Mouse (Mus musculus) thymus, postnatal 36 days (tissue): ENCODE results near the gene Parp6.
A peak's percentile ranks its signal among the peaks of the same experiment; 100 is the strongest.

ENCODE experiments used
- DNase-seq, 2 experiments: peaks; one replicate each; pipeline ENCODE4 v3.0.0; 2022; ENCODE audit warnings: mixed read lengths in 2 of 2

The Parp6 gene

DNA sequence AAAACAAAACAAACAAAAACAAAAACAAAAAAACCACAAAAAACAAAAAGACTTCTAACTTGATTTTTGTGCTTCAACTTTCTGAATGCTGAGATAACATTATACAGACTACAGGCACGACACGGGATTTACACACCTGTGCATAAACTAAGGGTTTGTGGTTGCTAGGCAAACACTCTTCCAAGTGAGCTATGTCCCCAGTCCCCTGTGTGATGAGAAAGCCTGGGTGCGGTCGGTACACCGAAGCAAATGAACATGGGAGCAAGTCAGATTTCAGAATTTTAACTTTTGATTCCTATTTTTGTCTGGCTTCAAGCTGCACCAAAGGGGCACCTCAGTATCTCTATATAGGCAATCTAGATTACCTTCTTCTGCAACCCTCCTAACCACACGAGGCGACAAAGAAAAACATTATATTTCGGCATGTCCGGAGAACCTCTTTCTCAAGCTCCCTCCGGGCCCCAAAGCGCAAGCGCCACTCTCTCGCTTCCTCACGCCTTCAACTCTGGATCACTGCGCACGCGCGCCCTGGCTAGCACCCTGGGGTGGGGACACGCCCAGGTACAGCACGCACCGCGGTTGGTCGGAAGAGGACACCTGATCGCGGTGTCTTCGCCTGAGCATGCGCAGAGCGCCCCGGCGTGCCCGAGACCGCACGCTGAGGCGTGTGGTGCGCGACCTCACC is at the start of gene Parp6:
Parp6 (plus strand) TSS at position 663 of the 685 bp plus-strand sequence.
- peak; percentile 100 for DNase-seq

DNA sequence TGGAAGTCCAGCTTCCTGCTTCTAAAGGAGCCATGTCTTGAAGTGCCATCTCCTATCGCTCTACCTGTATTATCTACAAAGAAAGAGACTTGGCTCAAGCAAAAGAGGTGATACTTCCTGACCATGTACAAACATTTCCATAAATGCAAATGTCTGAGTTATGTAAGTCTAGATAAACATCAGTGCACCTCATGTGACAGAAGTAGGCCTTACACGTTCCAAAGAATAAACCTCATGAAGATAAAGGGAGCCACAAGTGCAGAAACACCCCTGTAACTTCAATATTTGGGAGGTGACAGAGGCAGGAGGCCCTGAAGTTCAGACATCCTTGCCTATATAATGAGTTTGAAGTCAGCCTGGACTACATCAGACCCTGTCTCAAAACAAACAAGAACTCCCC is 45.2 kb upstream of the Parp6 start:
- no peak for DNase-seq

DNA sequence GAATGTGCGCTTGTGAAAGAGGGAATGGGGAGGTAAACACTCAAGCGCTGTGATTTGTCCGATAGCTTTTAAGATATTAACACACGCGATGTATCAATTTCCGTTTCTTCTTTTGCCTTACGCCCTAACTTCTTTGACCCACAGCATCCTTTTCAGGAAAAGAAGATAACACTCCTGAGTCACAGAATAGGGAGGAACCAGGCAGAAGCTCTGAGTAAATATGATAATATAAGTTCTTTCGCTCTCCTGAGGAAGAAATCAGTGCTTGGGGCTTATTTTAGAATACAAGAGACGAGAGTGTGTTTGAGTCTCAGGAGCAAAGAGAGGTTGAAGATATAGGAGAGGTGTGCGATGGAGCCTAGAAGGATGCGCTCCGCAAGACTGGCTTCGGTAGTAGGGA is 39.7 kb upstream of the Parp6 start:
- DNase-seq = no peak

DNA sequence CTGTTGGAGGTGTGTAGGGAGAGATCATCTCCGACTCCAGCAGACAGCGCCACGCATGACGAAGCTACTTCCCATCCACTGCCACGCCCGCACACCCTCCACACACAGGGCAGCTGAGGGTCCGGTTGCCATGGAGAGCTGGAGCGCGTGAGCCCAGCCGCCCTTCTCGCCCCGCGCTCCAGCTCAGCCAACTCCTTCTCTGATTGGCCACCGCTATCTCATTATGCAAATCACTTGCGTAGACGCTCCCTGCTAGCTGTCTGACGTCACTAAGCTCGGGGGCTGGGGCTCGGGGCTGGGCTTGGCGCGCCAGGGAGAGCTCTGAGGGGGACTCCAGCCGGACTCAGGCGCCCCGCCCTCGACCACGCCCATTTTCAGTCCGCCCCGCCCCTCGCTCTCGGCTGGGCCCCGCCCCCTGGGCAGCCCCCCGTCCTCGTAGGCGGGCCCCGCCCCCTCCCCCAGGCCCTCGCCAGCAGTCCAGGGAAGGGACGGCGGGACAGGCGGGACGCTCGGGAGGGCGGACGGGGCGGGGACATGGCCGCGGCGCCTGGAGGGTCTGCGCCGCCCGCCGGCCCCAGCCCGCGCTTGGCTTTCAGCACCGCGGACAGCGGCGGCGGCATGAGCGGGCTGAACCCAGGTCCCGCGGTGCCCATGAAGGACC is 39.1 kb upstream of the Parp6 start, which contains the start of gene Celf6:
Celf6 (plus strand) TSS at position 74 of the 661 bp plus-strand sequence.
- peak; percentile 84 to 92 for DNase-seq

DNA sequence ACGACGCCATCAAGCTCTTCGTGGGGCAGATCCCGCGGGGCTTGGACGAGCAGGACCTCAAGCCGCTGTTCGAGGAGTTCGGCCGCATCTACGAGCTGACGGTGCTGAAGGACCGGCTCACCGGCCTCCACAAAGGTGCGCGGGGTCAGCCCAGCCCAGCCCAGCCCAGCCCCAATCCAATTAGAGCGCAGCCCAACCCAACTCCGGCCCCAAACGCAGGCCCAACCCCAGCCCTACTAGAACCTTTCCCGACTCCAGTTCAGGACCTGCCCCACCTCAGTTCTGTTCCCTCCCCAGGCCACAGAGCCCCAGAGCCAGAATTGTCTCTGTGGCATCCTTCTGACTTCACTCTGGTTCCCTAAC is 38.6 kb upstream of the Parp6 start:
- no peak for DNase-seq

DNA sequence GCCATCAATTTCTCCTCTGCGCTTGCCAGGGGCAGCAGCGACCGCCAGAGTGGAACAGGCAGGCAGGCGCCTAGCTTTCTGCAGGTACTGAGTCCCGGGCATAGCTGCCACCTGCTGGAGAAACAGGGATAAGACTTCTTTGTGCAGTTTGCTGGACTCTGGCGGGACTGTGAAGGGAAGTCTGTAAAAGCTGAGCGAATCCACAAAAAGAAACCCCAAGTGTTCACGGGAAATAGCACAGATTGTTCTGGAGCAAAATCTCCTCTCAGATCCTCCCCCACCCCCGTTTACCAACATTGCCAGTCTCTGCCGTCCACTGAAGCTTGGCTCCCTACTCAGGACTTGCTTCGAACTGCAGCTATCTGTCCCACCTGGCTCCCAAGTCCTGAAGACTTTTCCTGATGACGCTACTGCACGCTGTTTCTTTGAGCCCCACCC is 32.2 kb upstream of the Parp6 start:
- DNase-seq = peak; percentile 55 to 60

DNA sequence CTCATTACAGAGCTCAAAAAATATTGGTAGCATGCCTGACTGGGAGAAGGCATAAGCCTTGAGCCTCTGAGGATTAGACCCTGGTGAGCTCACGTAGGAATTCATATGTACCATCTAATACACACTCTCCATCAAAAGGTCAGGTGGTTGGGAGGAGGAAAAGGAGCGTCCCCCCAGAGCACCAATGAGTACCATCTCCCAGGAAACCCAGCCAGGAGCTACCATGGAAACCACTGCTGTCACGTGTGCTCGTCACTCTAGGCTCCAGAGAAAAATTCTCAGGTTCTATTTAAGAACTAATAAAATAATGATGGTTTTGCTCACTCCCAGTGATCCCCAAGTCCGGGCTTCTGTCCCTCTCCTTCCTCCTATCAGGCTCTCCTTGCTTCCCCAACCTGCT is 28.8 kb upstream of the Parp6 start:
- no peak for DNase-seq

DNA sequence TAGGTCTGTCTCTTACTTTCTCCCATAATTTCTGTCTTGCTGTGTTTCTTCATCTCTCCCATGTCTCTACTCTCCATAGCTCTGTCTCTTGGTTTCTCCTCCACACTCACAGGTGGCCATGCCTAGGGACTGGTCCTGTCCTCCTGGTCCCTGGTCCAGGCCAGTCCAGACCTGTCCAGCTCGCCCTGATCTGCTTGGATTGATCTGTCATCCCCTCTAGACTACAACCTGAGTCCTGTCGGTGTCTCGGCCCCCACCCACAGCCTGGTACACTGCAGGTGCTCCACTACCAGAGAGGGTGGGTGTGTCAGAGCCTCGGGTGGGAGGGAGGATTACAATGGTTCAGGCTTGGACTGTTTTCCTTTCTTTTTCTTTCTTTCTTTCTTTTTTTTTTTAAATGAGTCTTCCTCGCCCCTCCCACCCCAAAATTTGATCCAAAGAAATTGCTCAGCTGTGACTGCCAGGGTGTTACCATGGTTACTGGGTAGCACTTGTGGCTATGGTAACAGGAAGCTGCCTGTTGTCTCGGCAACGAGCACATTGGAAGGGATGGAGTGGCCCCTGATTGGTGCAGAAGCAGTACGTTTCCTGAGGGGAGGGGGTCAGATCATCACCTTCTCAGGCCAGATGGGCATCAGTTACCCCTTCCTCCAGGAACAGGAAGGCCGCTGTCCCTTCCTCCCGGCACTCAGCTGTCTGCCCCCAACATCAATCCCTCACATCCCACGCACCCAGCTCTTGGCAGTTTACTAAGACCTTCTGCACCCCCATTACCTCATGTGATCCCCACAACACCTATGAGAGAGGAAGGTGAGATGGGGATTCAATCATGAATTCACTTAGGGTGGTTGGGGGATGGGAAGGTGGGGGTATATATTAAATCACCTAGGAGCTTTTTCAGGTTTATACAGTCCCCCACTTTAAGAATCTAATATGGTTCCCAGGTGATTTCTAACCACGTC is 28.1 kb upstream of the Parp6 start:
- DNase-seq = no peak

DNA sequence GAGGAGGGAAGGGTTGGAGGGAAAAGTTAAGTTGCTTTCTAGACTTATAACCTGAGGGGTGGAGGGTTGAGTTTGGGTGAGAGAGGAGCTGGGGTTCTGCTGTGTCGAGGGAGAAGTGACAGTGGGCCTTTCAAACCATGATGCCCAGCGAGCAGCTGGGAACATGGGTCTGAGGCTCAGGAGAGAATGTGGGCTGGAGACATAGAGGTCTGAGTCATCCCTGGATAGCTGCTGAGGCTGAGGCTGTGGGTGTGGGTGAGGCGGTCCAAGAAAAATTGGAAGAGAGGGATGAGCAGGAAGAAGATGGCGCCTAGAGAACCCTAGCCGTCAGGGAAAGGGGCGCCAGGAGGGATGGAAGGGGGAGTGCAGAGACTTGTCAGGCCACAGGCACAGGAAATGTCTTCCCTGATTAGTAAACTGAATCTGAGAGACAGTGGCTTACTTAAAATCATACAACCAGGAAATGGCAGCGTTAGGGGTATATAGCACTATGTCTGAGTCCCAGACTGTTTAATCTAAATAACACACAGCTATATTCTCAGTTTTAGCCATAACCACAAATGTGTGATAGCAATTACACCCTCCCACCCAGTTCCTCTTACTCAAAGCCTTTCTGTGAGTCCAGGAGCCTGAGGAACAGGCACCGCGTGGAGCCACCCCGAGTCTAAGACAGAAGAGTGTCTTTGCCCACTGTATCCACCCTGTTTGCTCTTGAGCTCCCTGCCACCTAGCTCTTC is 27.2 kb upstream of the Parp6 start:
- no peak for DNase-seq

DNA sequence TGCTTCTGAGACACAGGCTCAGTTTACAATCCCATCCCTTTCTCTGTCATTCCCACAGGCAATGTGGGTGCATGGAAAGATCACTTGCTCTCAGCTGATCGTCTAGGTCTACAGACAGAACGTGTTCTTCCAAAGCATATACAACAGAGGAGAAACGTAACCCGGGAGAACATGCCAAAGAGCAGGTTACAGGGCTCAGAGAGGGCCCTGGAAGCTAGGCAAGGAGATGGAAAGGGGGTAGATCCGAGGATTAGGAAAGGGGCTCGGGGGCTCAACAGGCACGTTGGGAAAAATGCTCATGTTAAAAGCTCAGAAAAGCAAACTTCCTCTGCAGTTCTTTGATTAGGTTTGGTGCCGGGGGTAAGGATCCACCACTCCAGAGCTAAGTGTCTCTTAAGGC is 15.4 kb upstream of the Parp6 start:
- DNase-seq = no peak

DNA sequence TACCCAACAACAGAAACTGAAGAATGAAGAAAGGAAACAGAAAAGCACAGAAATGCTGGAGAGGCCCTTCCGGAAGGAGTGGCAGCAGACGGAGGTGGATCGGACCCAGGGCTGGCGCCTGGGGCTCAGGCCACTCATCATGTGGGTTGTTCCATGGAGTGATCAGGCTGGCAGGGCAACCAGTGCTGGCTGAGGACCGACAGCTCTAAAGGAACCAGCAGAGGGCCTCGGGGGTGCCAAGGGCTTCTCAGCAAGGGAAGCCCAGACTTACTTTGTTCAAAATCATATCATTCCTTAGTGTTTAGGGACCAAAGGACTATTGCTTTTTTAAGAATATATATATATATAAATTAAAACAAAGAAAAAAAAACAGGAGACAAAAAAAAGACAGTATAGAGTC is 11.1 kb upstream of the Parp6 start:
- no peak for DNase-seq

DNA sequence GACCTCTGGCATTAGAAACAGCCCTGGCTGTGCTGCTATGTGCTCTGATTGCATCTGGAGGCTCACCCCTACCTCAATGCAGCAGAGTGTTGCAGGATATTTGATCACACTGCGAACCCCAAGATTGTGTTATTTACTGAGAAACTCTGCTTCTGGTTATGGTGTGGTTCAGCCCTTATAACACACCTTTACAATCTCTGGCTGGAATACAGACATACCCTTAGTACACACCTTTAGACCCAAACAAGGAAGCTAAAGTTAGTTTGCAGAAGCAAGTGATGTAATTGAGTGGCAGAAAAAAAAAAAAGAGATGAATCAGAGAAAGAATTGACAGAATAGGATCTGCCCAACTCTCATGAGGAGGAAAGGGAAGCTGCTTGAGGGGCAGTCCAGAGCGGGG is 6.1 kb upstream of the Parp6 start:
- no peak for DNase-seq

DNA sequence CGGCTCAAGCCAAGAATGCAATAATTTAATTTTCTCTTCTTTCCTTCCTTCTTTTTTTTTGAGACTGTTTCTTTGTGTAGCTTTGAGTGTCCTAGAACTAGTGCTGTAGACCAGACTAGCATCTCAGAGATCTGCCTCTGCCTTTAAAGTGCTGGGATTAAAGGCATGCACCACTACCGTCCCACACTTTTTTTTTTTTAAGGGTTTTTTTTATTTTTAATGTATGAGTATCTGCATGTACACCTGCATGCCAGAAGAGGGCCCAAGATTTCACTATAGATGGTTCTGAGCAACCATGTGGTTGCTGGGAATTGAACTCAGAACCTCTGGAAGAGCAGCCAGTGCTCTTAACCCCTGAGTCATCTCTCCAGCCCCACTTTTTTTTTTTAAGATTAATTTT is 1.3 kb upstream of the Parp6 start:
- DNase-seq = no peak

DNA sequence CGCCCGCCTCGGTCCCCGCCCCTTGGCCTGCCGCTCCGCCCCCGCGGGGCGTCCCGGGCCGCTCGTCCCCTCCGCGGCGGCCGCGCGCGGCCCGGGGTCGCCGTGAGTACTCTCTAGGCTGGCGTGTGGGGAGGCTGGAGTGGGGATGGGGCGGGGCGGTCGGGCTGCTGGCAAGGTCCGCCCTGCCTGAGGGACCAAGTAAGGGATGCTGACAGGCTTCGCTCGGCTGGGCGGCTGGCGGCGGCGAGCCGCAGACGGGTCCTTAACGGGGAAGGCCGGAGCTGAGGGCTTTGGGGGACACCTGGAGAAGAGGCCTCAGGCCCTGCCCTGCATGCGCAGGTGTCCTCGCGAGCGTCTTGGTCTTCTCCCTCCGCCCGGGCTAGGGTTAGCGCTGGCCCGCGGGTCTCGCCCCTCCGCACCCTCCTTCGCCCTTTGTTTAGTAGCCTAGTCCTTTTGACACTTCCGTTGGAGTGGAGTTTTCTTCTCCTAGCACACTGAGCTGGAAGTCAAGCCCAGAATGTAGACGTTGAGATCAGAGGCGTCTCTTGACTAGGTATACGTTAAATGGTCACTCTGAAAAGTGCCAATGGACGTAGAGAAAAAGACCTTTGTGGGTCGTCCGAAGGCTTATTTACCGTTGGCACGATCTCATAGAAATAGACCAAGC is 356 bp downstream of the Parp6 start:
- DNase-seq = no peak

DNA sequence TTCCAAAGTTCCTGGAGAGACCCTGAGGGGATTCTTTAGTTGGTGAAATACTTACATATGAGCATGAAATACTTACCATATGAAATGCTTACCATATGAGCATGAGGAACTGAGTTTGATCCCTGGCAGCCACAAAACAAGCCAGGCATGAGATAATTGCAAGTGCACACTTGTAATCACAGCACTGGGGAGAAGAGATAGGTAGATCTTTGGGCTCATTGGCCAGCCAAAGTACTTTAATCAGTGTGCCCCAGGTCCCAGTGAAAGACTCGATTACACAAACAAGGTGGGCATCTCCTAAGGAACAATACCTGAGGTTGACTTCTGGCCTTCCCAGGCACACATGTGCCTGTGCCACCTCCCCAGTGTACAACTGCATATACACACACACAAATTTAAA is 21.3 kb downstream of the Parp6 start:
- DNase-seq = no peak

DNA sequence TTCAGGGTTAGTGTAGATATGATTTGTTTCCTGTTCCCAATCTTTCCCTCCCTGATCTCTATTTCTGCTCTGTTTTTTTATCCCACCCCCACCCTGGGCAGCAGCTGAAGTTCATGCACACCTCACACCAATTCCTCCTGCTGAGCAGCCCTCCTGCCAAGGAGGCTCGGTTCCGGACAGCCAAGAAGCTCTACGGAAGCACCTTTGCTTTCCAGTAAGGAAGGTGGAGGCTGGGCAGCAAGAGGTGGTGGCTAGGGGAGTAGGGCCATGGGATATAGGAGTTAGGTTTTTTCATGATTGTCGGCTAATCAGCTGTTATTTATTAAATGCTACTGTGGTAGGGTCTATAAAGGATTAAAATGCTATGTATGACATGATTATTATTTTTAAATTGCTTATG is 22.9 kb downstream of the Parp6 start:
- DNase-seq = no peak

DNA sequence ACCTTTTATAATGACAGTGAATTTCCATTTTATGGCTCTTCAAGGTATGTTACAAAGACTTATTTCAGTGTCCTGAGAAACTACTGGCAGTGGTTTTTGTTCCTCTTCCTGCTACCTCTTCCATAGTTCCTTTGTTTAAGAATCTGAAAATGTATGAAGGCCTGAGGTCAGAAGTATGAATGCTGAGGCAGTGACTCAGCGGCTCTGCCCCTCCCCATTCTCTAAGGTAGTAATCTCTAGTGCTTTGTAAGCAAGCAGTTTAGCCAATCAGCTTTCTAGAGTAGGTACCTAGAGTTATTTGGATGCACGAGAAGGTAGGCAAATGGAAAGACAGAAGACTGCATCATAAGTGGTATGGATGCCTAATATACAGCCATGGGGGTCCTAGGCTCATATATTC is 24.2 kb downstream of the Parp6 start:
- no peak for DNase-seq

DNA sequence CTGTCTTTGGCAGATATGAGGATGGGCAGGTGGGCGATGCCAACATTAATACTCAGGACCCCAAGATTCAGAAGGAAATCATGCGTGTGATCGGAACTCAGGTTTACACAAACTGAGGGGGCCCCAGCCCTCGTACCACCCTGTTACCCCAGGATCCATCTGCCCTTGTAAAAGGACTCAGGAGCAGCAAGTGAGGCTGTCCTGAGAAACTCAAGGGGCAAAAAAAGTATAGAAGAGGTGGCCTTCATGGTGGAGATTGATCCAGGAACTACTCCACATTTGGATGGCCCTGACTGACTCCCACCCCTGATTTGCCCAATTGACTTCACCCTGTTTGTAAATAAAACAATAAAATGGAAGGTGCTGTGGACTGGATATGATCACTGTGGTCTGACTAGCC is 32.8 kb downstream of the Parp6 start:
- no peak for DNase-seq

DNA sequence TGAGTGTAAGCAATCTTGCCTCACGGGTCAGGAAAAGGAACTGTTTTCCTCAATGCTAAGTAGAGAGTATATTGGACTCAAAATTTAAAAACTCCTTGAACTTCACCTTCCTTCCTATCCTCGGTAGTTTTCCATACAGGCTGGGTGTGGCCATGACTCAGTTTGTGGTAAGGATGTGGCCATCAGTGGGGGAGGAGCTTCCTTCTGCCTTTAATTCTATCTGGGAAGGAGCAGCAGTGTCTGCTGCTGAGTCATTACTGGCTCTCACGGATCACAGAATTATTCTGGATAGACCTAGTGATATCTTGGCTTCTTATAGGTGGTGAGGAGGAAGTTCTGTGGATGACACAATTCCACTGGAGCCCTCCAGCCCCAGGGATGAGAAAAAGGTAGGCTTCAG is 36.3 kb downstream of the Parp6 start:
- no peak for DNase-seq

DNA sequence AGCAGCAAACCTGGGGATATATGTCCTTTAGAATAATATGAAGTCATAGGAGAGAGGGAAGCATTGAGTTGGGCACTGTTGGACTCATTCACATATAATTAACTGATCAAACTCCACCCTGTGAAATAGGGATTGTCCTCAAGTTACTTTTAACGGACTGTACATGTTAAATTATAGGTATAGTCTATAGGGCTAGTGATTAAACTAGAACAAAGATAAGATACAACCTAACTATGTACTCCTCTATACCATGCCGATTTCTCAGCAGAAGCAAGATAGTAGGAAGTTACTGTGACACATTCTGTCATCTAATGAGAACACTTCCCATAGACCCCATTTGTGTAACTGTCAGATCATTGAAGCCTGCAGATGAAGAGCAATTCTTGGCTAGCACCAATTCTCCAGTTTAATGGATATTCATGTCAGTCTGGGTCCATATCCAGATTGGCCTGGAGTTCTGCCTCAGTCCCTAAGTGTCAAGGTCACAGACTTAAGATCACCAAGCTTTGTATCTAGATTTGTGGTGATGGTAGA is 37.4 kb downstream of the Parp6 start:
- DNase-seq = no peak

DNA sequence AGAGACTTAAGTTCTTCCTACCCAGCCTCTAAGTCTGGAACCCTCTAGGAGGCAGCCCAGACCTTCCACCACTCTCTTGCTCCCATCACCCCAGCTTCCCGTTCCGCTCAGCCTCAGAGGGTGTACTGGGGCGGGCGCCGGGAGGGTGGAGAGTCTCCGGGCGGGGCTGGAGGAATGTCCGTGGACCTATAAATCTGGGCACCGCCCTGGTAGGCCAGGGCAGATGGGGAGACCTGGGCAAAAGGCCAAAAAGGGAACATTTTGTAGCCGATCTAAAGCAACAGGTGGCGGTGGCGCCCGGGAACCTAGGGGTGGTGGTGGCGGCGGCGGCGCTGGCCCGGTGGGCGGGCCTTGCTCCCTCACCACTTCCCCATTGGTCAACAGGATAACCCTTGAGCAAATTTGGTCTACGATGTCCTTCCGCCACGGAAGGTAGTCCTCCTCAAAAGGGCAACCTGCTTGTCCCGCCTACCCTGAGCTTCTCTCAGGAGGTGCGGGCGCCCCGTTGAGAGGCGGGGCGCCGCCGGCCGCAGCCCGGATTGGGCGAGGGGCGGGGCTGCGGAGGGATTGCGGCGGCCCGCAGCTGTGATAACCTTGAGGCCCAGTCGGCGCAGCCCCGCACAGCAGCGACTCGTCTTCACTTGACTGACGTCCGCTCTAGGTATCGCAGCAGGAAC is 39.0 kb downstream of the Parp6 start, which contains the start of gene Pkm:
Pkm (plus strand) TSS at position 411 of the 677 bp plus-strand sequence.
- DNase-seq = peak; percentile 97
